Mouse (Mus musculus) testis, adult 2 months (tissue): ENCODE data around the gene Gm9964. TPM values are rescaled to one million over a fixed set of nuclear protein-coding genes. Genes with fewer than 3 reads are reported as not detected.

ENCODE experiments used
- H3K27ac ChIP-seq: fragments of 200-500 bp; 2 replicates; pipeline ENCODE4 v1.5.1; 2012; ENCODE audit warnings: low read depth, low read length; ENCODE audit not compliant: control insufficient read depth, insufficient read depth
- H3K27me3 ChIP-seq: fragments of 200-500 bp; 2 replicates; pipeline ENCODE4 v1.6.1; 2012; ENCODE audit warnings: mild to moderate bottlenecking, low read length, moderate library complexity; ENCODE audit not compliant: control insufficient read depth, insufficient read depth
- H3K36me3 ChIP-seq: fragments of 200-500 bp; 2 replicates; pipeline ENCODE4 v1.6.1; 2012; ENCODE audit warnings: mild to moderate bottlenecking, low read length; ENCODE audit not compliant: control insufficient read depth, insufficient read depth
- H3K4me1 ChIP-seq: fragments of 200-500 bp; 2 replicates; pipeline ENCODE4 v1.6.1; 2012; ENCODE audit warnings: low read length; ENCODE audit not compliant: control insufficient read depth, insufficient read depth
- H3K4me3 ChIP-seq: fragments of 200-500 bp; 2 replicates; pipeline ENCODE4 v1.5.1; 2012; ENCODE audit warnings: low read depth, mild to moderate bottlenecking, low read length, moderate library complexity, mixed read lengths; ENCODE audit not compliant: control insufficient read depth
- CTCF ChIP-seq: fragments of 200-500 bp; IDR thresholded peaks from 2 replicates; pipeline ENCODE4 v1.5.1; 2012; ENCODE audit warnings: low read depth, mild to moderate bottlenecking, inconsistent platforms, low read length, moderate library complexity; ENCODE audit not compliant: control insufficient read depth, insufficient read depth, insufficient replicate concordance
- POLR2A ChIP-seq: fragments of 200-500 bp; IDR thresholded peaks from 2 replicates; pipeline ENCODE4 v1.6.1; 2012; ENCODE audit warnings: low read depth, mild to moderate bottlenecking, inconsistent platforms, low read length, moderate library complexity; ENCODE audit not compliant: control insufficient read depth
- polyA plus RNA-seq: library from polyadenylated mRNA; depleted of rRNA; stranded (reverse); fragments of >200 nt; gene quantifications from 2 replicates; pipeline ENCODE4 v1.2.3, GENCODE M21; 2012

Gene Gm9964
- polyA plus RNA-seq, 1 experiment = 0.21 TPM

DNA sequence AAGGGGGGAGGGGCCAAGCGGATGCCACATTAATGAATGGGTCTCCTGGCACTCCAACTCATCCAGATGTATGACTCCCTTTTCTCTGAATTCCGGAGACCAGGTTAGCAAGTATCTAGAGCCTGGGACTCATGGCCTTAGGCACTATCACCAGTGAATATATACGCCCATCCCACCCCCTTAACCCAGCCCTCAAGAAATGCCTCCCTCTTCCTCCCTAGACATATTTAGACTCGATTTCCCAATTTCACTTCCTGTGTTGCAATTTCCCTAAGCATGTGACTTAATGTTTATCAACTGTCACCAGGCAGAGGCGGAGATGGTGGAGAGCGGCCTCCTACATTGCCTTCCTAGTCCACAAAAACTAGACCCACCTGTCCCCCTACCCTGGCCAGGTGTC is 9.3 kb downstream of the Gm9964 start:
- Histone ChIP-seq H3K27ac (no peak overlapping the region), H3K27me3 (no peaks in the 10 kb centered on the region), H3K4me3 (no peak overlapping the region), H3K36me3 (no peaks in the 10 kb centered on the region), H3K4me1 (peaks cover 7% of the 10 kb centered on the region)
- TF ChIP-seq CTCF (no peak), POLR2A (no peak)

GRCm38 (mm10) chr11:79286305-79286799 is 10.4 kb downstream of the Gm9964 start:
- no peak for TF ChIP-seq CTCF
- TF ChIP-seq POLR2A = no peak
- Histone ChIP-seq H3K27ac (no peak overlapping the region), H3K36me3 (no peaks in the 10 kb centered on the region), H3K4me1 (peaks cover 7% of the 10 kb centered on the region), H3K27me3 (no peaks in the 10 kb centered on the region), H3K4me3 (no peak overlapping the region)

DNA sequence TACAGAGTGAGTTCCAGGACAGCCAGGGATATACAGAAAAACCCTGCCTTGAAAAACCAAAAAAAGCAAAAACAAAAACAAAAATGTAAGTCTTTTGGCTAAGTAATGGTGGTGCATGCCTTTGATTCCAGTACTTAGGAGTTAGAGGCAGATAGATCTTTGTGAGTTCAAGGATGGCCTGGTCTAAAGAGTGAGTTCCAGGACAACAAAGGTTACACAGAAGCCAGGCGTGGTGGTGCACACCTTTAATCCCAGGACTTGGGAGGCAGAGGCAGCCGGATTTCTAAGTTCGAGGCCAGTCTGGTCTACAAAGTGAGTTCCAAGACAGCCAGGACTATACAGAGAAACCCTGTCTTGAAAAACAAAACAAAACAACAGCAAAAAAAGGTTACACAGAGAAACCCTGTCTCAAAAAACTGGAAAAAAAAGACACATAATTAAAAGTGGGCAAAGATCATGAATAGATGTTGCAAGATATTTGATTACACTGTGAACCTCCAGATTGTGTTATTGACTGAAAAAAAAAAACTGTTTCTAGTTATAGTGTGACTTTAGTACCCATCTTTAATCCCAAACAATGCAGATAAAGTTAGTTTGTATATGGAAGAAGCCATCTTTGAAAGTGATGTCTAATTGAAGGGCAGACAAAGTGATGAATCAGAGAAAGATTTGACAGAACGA is 13.2 kb downstream of the Gm9964 start:
- H3K4me3 ChIP-seq = no peak overlapping the region
- peaks cover 7% of the 10 kb centered on the region for H3K4me1 ChIP-seq
- no peak for TF ChIP-seq POLR2A
- no peaks in the 10 kb centered on the region for H3K36me3 ChIP-seq
- no peak overlapping the region for H3K27ac ChIP-seq
- no peaks in the 10 kb centered on the region for H3K27me3 ChIP-seq

DNA sequence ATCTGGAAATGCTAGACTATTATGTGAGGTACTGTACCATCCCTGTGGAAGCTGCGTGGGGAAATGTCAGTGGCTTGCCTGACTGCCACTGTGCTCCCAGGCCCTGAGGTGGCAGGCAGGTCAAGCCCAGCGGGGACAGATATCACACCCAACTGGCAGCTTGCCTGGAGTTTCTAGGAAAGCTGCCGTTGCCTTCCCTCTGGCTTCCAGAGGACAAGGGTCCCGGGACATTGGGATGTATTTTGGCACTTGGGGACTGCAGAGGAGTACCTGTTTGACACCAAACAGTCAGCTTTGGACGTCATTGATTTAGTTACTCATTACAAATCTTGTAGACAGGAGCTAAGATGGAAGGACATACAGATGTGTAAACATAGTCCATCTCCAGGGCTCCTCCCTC is 15.3 kb downstream of the Gm9964 start:
- Histone ChIP-seq H3K4me3 (no peak overlapping the region), H3K27ac (no peak overlapping the region), H3K4me1 (peaks cover 2% of the 10 kb centered on the region), H3K27me3 (no peaks in the 10 kb centered on the region), H3K36me3 (no peaks in the 10 kb centered on the region)
- TF ChIP-seq CTCF = no peak
- no peak for TF ChIP-seq POLR2A

- no peaks in the 10 kb centered on the region; the same call in 1 of the 2 replicates for H3K4me1 ChIP-seq
- no peak for TF ChIP-seq POLR2A
- TF ChIP-seq CTCF = no peak
- H3K27me3 ChIP-seq = no peaks in the 10 kb centered on the region
- H3K4me3 ChIP-seq = no peak overlapping the region
- no peak overlapping the region for H3K27ac ChIP-seq
- H3K36me3 ChIP-seq = no peaks in the 10 kb centered on the region
Observed at GRCm38 (mm10) chr11:79279732-79280405, 16.8 kb downstream of the Gm9964 start.

DNA sequence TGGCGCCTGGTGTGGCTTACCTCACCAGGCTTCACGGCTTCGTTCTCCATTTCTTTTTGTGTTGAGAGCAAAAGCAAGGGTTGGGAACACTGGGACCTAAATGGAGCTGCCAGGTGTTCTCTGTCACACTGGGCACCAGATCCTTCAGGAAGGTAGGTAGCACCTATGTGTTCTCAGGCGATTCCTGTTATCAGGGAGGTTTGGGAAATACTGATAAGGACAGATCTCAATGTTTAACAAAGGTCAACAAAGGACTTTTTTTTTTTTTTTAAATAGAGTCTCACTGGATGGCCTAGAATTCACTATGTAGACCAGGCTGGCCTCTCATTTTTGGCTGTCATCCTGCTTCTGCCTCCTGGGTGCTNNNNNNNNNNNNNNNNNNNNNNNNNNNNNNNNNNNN is 22.9 kb downstream of the Gm9964 start:
- Histone ChIP-seq H3K27me3 (no peaks in the 10 kb centered on the region), H3K4me3 (no peak overlapping the region), H3K4me1 (no peaks in the 10 kb centered on the region; the same call in 1 of the 2 replicates), H3K27ac (no peak overlapping the region), H3K36me3 (no peaks in the 10 kb centered on the region)
- TF ChIP-seq CTCF = no peak
- TF ChIP-seq POLR2A = no peak

- H3K4me1 ChIP-seq = no peaks in the 10 kb centered on the region
- TF ChIP-seq POLR2A (no peak), CTCF (no peak)
- H3K4me3 ChIP-seq = no peak overlapping the region
- H3K27ac ChIP-seq = no peak overlapping the region
- H3K36me3 ChIP-seq = no peaks in the 10 kb centered on the region
- H3K27me3 ChIP-seq = no peaks in the 10 kb centered on the region
Observed at GRCm38 (mm10) chr11:79273039-79273438, 23.7 kb downstream of the Gm9964 start.
